Mouse (Mus musculus): Measurements from ENCODE around the gene 4921536K21Rik. TPM values are rescaled to one million over a fixed set of nuclear protein-coding genes. Genes with fewer than 3 reads are reported as not detected.

The 4921536K21Rik gene
- polyA plus RNA-seq, 1 experiment from 2014 or later: 0.47 TPM

DNA sequence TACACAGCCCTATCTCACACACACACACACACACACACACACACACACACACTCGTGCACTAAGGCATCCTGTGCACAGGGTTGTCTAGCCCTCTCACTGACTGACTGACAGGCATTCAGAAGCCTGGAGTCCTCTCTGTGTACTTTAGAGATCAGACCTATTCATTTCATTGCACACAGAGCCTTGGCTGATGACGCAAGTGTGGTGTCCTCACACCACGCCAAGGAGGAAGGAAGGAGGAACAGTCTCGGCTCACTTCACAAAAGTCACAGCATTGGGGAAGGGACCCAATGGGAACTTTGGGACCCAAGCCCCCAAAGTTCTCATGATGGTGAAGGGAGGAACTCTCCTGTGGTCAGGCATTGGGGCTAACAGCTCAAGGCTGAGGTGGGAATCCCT is 35.1 kb upstream of the 4921536K21Rik start:
- H3K4me2 ChIP-seq (ENCODE audit: low read depth, severe bottlenecking): no peak overlapping the region
- no peak overlapping the region for H3K4me3 ChIP-seq (ENCODE audit: low read depth, low read length)
- peaks cover 4% of the 10 kb centered on the region for H3K4me1 ChIP-seq (ENCODE audit: control insufficient read depth, insufficient read depth, low read length)
- no peak overlapping the region for H3K27ac ChIP-seq (replicated peaks; ENCODE audit: low read depth, low read length)
- no peaks in the 10 kb centered on the region for H3K27me3 ChIP-seq (ENCODE audit: control insufficient read depth, insufficient read depth, low read length)
- no peaks in the 10 kb centered on the region for H3K36me3 ChIP-seq (ENCODE audit: control insufficient read depth, insufficient read depth, low read length)
- H3K9me3 ChIP-seq (ENCODE audit: control insufficient read depth, low read length): no peaks in the 10 kb centered on the region
- DNase-seq (ENCODE audit: low spot score) (no peak), ATAC-seq (ENCODE audit: insufficient number of reproducible peaks, low FRiP score, low TSS enrichment, low read depth) (no peak)
- 89% methylated on average over 4 of the region's 4 CpGs for WGBS
- no peak overlapping the region for H3K9ac ChIP-seq (ENCODE audit: low read length)

DNA sequence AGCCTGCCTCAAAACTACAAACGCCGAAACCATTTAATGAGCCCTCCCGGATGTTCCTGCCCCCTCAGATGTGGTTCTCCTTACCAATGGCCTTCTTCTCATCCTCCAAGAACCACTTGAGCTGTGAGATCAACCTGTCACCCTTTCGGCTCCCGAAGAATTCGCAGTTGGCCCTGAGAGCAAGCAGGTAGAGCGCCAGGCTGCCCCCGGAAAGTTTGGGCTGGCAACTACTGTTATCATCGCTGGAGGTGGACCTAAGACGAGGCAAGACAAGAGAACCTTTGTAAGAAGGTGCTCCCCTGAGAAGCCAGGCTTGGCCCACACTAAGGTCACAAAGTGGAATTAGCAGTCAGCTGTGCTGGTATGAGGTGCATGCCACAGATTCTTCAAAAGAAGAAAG is 31.0 kb upstream of the 4921536K21Rik start:
- H3K9me3 ChIP-seq (ENCODE audit: control insufficient read depth, low read length): no peaks in the 10 kb centered on the region
- H3K4me2 ChIP-seq (ENCODE audit: low read depth, severe bottlenecking): no peak overlapping the region
- WGBS: 86% methylated on average over 10 of the region's 10 CpGs
- ATAC-seq (ENCODE audit: insufficient number of reproducible peaks, low FRiP score, low TSS enrichment, low read depth) (no peak), DNase-seq (ENCODE audit: low spot score) (no peak)
- no peaks in the 10 kb centered on the region for H3K27me3 ChIP-seq (ENCODE audit: control insufficient read depth, insufficient read depth, low read length)
- H3K9ac ChIP-seq (ENCODE audit: low read length): no peak overlapping the region
- H3K4me1 ChIP-seq (ENCODE audit: control insufficient read depth, insufficient read depth, low read length): no peaks in the 10 kb centered on the region; the same call in 1 of the 2 replicates
- no peak overlapping the region for H3K27ac ChIP-seq (replicated peaks; ENCODE audit: low read depth, low read length)
- no peaks in the 10 kb centered on the region for H3K36me3 ChIP-seq (ENCODE audit: control insufficient read depth, insufficient read depth, low read length)
- no peak overlapping the region for H3K4me3 ChIP-seq (ENCODE audit: low read depth, low read length)

- H3K9me3 ChIP-seq (ENCODE audit: control insufficient read depth, low read length): no peaks in the 10 kb centered on the region
- H3K27ac ChIP-seq (replicated peaks; ENCODE audit: low read depth, low read length): no peak overlapping the region
- H3K4me3 ChIP-seq (ENCODE audit: low read depth, low read length): no peak overlapping the region
- no peak for ATAC-seq (ENCODE audit: insufficient number of reproducible peaks, low FRiP score, low TSS enrichment, low read depth)
- H3K9ac ChIP-seq (ENCODE audit: low read length): no peak overlapping the region
- H3K4me1 ChIP-seq (ENCODE audit: control insufficient read depth, insufficient read depth, low read length): no peaks in the 10 kb centered on the region
- no peak for DNase-seq (ENCODE audit: low spot score)
- H3K27me3 ChIP-seq (ENCODE audit: control insufficient read depth, insufficient read depth, low read length): no peaks in the 10 kb centered on the region
- H3K4me2 ChIP-seq (ENCODE audit: low read depth, severe bottlenecking): no peak overlapping the region
- WGBS: 90% methylated on average over 6 of the region's 6 CpGs
- H3K36me3 ChIP-seq (ENCODE audit: control insufficient read depth, insufficient read depth, low read length): no peaks in the 10 kb centered on the region
These were observed 27.8 kb upstream of the 4921536K21Rik start for GRCm38 (mm10) chr11:3922731-3923130.

DNA sequence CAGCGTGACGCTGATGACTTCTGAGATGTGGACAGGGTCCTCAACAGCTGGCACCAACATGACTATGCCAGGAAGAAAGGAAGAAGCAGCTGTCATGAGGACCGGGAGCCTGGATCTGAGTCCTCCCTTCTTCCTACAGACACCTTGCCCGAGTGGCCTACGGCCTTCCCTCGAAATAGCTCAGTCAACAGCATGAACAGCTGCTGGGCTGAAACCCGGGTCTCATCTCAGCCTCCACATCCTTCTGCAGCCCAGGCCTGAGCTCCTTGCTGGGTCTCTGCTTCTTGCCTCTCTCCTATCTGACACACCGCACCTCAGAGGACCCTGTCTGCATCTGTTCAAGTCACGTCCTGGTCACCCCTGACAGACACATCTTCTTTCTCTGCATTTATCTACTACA is 27.2 kb upstream of the 4921536K21Rik start:
- Histone ChIP-seq H3K27me3 (ENCODE audit: control insufficient read depth, insufficient read depth, low read length) (no peaks in the 10 kb centered on the region), H3K9ac (ENCODE audit: low read length) (no peak overlapping the region), H3K36me3 (ENCODE audit: control insufficient read depth, insufficient read depth, low read length) (no peaks in the 10 kb centered on the region), H3K4me1 (ENCODE audit: control insufficient read depth, insufficient read depth, low read length) (no peaks in the 10 kb centered on the region), H3K9me3 (ENCODE audit: control insufficient read depth, low read length) (no peaks in the 10 kb centered on the region), H3K27ac (replicated peaks; ENCODE audit: low read depth, low read length) (no peak overlapping the region), H3K4me2 (ENCODE audit: low read depth, severe bottlenecking) (no peak overlapping the region), H3K4me3 (ENCODE audit: low read depth, low read length) (no peak overlapping the region)
- DNase-seq (ENCODE audit: low spot score) (no peak), ATAC-seq (ENCODE audit: insufficient number of reproducible peaks, low FRiP score, low TSS enrichment, low read depth) (no peak)
- 92% methylated on average over 9 of the region's 9 CpGs for WGBS

DNA sequence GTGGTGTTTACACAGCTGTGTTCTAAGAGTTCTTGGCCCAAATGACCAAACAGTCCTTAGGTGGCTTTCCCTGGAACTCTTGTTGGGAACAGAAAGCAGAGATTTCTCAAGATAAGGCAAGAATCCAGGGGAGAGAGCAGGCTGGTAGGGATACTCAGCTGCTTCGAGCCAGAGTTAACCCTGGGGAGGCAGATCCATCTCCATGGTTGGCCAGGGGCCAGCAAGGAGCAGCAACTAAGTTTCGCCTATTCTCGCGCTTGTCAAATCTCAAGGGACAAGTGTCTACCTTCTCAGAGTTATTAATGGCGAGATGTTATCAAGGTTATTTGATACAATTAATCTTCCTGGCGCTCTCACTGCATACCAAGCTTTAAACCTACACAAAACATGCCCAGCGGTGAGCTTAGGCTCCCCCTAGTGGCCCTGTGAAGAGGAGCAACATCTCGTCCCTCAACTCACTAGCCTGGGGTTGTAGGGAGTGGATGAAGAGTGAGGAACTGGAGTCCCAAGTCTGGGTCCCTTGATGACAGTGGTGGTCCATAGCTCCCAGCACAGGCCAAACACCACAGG is 26.5 kb upstream of the 4921536K21Rik start:
- Histone ChIP-seq H3K9me3 (ENCODE audit: control insufficient read depth, low read length) (no peaks in the 10 kb centered on the region), H3K27ac (replicated peaks; ENCODE audit: low read depth, low read length) (no peak overlapping the region), H3K27me3 (ENCODE audit: control insufficient read depth, insufficient read depth, low read length) (no peaks in the 10 kb centered on the region), H3K36me3 (ENCODE audit: control insufficient read depth, insufficient read depth, low read length) (no peaks in the 10 kb centered on the region), H3K4me1 (ENCODE audit: control insufficient read depth, insufficient read depth, low read length) (no peaks in the 10 kb centered on the region), H3K4me3 (ENCODE audit: low read depth, low read length) (no peak overlapping the region), H3K9ac (ENCODE audit: low read length) (no peak overlapping the region), H3K4me2 (ENCODE audit: low read depth, severe bottlenecking) (no peak overlapping the region)
- 34% methylated on average over 8 of the region's 8 CpGs for WGBS
- DNase-seq (ENCODE audit: low spot score) (peak; percentile 61), ATAC-seq (ENCODE audit: insufficient number of reproducible peaks, low FRiP score, low TSS enrichment, low read depth) (no peak)

DNA sequence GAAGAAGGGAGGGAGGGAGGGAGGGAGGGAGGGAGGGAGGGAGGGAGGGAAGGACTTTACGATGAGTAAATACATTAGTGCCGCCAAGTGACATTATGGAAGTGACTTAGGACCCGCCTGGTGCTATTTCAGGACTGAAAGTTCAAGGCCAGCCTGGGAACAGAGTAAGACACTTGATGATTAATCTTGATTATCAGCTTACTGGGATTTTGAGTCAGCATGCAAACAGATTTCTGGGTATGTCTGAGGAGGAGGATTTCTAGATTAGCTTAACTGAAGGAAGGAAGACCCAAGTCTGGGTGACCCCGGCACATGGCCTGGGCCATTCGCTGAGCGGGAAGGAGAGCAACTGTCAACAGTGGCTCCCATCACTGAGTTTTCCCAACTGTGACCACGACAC is 25.6 kb upstream of the 4921536K21Rik start:
- H3K4me2 ChIP-seq (ENCODE audit: low read depth, severe bottlenecking): no peak overlapping the region
- ATAC-seq (ENCODE audit: insufficient number of reproducible peaks, low FRiP score, low TSS enrichment, low read depth): no peak
- H3K36me3 ChIP-seq (ENCODE audit: control insufficient read depth, insufficient read depth, low read length): no peaks in the 10 kb centered on the region
- no peaks in the 10 kb centered on the region for H3K27me3 ChIP-seq (ENCODE audit: control insufficient read depth, insufficient read depth, low read length)
- no peak overlapping the region for H3K27ac ChIP-seq (replicated peaks; ENCODE audit: low read depth, low read length)
- H3K4me1 ChIP-seq (ENCODE audit: control insufficient read depth, insufficient read depth, low read length): no peaks in the 10 kb centered on the region
- no peak overlapping the region for H3K4me3 ChIP-seq (ENCODE audit: low read depth, low read length)
- WGBS: 90% methylated on average over 7 of the region's 7 CpGs
- no peak for DNase-seq (ENCODE audit: low spot score)
- H3K9me3 ChIP-seq (ENCODE audit: control insufficient read depth, low read length): no peaks in the 10 kb centered on the region
- no peak overlapping the region for H3K9ac ChIP-seq (ENCODE audit: low read length)

DNA sequence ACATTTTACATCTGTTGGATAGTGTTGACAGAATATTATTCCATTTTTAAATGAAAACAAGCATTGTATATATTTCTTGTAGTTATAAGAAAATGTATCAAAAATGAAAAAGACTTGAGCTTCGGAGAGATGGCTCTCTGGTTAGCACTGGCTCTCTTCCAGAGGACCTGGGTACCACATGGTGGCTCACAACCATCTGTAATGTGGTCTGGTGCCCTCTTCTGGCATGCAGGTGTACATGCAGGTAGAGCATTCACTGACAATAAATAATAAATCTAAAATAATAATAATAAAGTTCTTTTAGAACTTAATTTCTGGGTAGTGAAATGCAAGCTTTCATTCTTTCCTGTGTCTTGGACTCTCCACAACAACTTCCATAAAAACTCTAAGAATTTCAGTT is 23.8 kb upstream of the 4921536K21Rik start:
- DNase-seq (ENCODE audit: low spot score) (no peak), ATAC-seq (ENCODE audit: insufficient number of reproducible peaks, low FRiP score, low TSS enrichment, low read depth) (no peak)
- H3K36me3 ChIP-seq (ENCODE audit: control insufficient read depth, insufficient read depth, low read length): no peaks in the 10 kb centered on the region
- H3K4me2 ChIP-seq (ENCODE audit: low read depth, severe bottlenecking): no peak overlapping the region
- no peak overlapping the region for H3K9ac ChIP-seq (ENCODE audit: low read length)
- no peak overlapping the region for H3K4me3 ChIP-seq (ENCODE audit: low read depth, low read length)
- H3K27ac ChIP-seq (replicated peaks; ENCODE audit: low read depth, low read length): no peak overlapping the region
- H3K4me1 ChIP-seq (ENCODE audit: control insufficient read depth, insufficient read depth, low read length): no peaks in the 10 kb centered on the region
- H3K27me3 ChIP-seq (ENCODE audit: control insufficient read depth, insufficient read depth, low read length): no peaks in the 10 kb centered on the region
- no peaks in the 10 kb centered on the region for H3K9me3 ChIP-seq (ENCODE audit: control insufficient read depth, low read length)
- 73% methylated on average over 1 of the region's 1 CpGs for WGBS

GRCm38 (mm10) chr11:3914109-3914840 is 19.4 kb upstream of the 4921536K21Rik start, which contains the start of gene Slc35e4:
Gene Slc35e4, minus strand, starts transcription at chr11:3914664.
- Histone ChIP-seq H3K9me3 (ENCODE audit: control insufficient read depth, low read length) (no peaks in the 10 kb centered on the region), H3K4me1 (ENCODE audit: control insufficient read depth, insufficient read depth, low read length) (peaks cover 8% of the 10 kb centered on the region), H3K27me3 (ENCODE audit: control insufficient read depth, insufficient read depth, low read length) (peaks cover 11% of the 10 kb centered on the region), H3K4me2 (ENCODE audit: low read depth, severe bottlenecking) (peak within 1 kb of the TSS; percentile 83), H3K36me3 (ENCODE audit: control insufficient read depth, insufficient read depth, low read length) (no peaks in the 10 kb centered on the region), H3K9ac (ENCODE audit: low read length) (peak within 1 kb of the TSS; percentile 50), H3K4me3 (ENCODE audit: low read depth, low read length) (peak within 1 kb of the TSS; percentile 45), H3K27ac (replicated peaks; ENCODE audit: low read depth, low read length) (0 out of 2 replicates have a peak within 1 kb of the TSS, but pooled peaks have one; percentile 10)
- ATAC-seq (ENCODE audit: insufficient number of reproducible peaks, low FRiP score, low TSS enrichment, low read depth) (peak; percentile 37; the same call in 1 of the 2 replicates), DNase-seq (ENCODE audit: low spot score) (peak; percentile 93)
- WGBS: under 1% methylated on average over 28 of the region's 28 CpGs
